Mouse (Mus musculus): ENCODE data around the gene Thbs4. TPM values are rescaled to one million over a fixed set of nuclear protein-coding genes. Genes with fewer than 3 reads are reported as not detected.

Gene Thbs4
- polyA plus RNA-seq, 1 experiment from 2014 or later: 1.2 TPM

DNA sequence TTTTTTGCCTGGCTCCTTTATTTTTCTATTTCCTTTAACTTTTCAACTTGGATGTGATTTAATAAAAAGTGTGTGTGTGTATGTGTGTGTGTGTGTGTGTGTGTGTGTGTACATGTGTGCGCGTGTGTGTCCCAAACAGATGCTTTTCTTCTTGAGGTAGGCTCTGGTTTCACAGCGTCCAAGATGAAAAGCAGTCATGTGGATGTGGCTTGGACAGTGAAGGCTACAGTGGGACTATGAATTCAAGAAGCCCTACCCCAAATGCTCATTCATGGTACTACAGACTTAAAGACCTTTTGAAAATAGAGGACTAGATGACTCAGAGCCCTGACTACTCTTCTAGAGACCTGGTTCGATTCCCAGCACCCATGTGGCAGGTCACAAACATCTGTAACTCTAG is 11.1 kb downstream of the Thbs4 start:
- Histone ChIP-seq H3K27me3 (ENCODE audit: low read depth, poor library complexity, severe bottlenecking) (0 out of 2 replicates have a peak, but pooled peaks cover 3% of the 10 kb centered on the region), H3K4me3 (no peak overlapping the region), H3K9me3 (replicated peaks) (no peaks in the 10 kb centered on the region), H3K4me1 (peaks cover 28% of the 10 kb centered on the region; the same call in 1 of the 2 replicates), H3K27ac (no peak overlapping the region), H3K36me3 (no peaks in the 10 kb centered on the region)
- whole genome bisulfite sequencing: 94% methylated on average over 4 of the region's 4 CpGs
- DNase-seq (ENCODE audit: low spot score): no peak

DNA sequence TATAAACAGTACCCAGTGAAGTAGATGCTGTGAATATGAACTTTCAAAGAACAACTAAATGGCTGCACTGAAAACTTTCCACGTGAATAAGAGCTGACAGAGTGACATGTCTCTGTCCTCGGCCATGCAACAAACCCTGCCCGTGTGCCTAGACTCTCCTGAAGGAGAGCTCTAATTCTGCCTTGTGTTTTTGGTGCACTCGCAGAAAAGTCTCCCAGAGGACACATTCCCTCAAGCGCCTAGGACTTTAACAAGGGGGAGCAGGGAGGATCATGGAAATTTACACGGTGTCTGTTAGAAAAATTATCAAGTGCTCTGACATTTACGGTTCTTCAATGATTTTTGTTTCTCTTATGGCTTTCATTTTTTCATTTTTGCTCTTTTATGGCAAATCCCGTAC is 13.7 kb downstream of the Thbs4 start:
- peaks cover 28% of the 10 kb centered on the region; the same call in 1 of the 2 replicates for H3K4me1 ChIP-seq
- no peak for DNase-seq (ENCODE audit: low spot score)
- H3K36me3 ChIP-seq: no peaks in the 10 kb centered on the region
- H3K27ac ChIP-seq: no peak overlapping the region
- H3K9me3 ChIP-seq (replicated peaks): no peaks in the 10 kb centered on the region
- H3K27me3 ChIP-seq (ENCODE audit: low read depth, poor library complexity, severe bottlenecking): 0 out of 2 replicates have a peak, but pooled peaks cover 3% of the 10 kb centered on the region
- WGBS: 82% methylated on average over 8 of the region's 8 CpGs
- H3K4me3 ChIP-seq: no peak overlapping the region

DNA sequence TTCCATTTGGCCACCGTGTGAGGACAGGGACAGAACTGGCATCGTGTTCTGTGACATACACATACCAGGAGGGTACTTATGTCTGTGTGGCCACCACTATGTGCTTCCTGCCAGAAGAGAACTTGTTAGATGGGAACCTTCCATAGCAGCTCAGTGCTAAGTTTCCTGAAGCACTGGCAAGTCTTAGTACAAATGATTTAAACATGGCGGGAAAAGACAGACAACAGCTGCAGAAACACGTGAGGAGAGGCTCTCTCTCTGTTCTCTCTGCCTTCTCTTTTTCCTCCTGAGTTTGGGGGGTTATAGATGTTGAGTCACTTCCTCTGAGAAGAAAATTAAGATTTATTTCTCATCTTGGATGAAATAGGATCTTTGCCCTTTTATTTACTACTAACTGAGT is 14.5 kb downstream of the Thbs4 start:
- H3K36me3 ChIP-seq: no peaks in the 10 kb centered on the region
- H3K4me3 ChIP-seq: no peak overlapping the region
- 0 out of 2 replicates have a peak, but pooled peaks cover 3% of the 10 kb centered on the region for H3K27me3 ChIP-seq (ENCODE audit: low read depth, poor library complexity, severe bottlenecking)
- DNase-seq (ENCODE audit: low spot score): no peak
- no peaks in the 10 kb centered on the region for H3K9me3 ChIP-seq (replicated peaks)
- WGBS: 71% methylated on average over 4 of the region's 4 CpGs
- no peak overlapping the region for H3K27ac ChIP-seq
- peaks cover 28% of the 10 kb centered on the region; the same call in 1 of the 2 replicates for H3K4me1 ChIP-seq

DNA sequence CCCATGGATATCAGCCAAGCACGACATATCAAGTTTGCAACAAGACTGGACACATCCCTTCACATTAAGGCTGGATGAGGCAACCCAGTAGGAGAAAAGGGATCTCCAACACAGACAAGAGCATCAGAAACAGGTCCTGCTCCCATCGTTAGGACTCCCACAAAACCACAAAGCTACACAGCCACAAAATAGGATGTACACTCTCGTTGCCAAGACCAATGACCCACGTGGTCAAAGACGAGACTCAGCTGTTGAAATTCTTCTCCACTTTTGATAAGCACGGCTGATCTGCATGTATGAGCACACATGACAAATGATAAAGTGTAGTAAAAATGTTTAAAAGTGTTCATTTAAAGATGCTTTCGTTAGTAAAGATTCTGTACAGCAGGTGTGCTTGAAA is 16.0 kb downstream of the Thbs4 start:
- H3K9me3 ChIP-seq (replicated peaks): no peaks in the 10 kb centered on the region
- peaks cover 28% of the 10 kb centered on the region; the same call in 1 of the 2 replicates for H3K4me1 ChIP-seq
- H3K27ac ChIP-seq: no peak overlapping the region
- no peaks in the 10 kb centered on the region for H3K36me3 ChIP-seq
- WGBS: 87% methylated on average over 7 of the region's 7 CpGs
- H3K4me3 ChIP-seq: no peak overlapping the region
- H3K27me3 ChIP-seq (ENCODE audit: low read depth, poor library complexity, severe bottlenecking): 0 out of 2 replicates have a peak, but pooled peaks cover 3% of the 10 kb centered on the region
- DNase-seq (ENCODE audit: low spot score): no peak

DNA sequence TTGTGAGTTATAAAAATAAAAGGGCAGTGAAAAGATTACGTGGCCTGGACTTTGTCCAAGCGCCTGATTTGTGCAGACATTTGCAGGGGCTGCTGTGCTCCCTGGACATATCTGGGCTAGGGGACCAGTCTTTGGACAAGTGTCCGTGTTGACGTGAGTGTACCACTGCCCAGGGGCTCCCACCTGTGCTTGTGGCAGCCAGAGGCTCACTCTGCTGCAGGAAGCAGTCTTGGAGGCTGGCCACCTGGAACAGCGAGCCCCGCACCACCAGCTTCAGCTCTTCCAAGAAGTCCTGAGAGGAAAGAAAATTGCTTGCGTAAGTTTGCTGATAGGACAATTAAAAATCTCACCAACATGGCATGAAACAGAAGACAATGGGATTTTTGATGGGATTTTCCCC is 18.7 kb downstream of the Thbs4 start:
- Histone ChIP-seq H3K27me3 (ENCODE audit: low read depth, poor library complexity, severe bottlenecking) (no peaks in the 10 kb centered on the region), H3K36me3 (no peaks in the 10 kb centered on the region), H3K9me3 (replicated peaks) (no peaks in the 10 kb centered on the region), H3K4me1 (peaks cover 8% of the 10 kb centered on the region; the same call in 1 of the 2 replicates), H3K4me3 (no peak overlapping the region), H3K27ac (no peak overlapping the region)
- 89% methylated on average over 7 of the region's 7 CpGs for WGBS
- no peak for DNase-seq (ENCODE audit: low spot score)

DNA sequence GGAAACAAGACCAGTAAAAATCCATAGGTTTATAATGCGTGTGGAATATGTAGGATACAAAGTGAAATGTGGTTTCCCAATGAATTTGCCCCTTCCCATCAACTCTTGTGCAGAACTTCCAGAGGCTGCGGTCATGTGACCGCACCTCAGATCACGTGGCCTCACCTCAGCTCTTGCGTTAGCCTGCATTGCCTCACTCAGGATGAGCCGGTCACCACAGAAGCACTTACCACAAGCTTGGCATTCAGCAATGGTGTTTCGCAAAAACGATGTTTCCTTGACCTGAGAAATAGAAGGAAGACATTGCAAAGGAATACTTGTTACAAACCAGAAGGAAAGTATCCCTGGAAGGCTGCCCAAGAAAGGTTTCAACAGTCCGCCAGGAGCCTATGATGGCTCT is 19.7 kb downstream of the Thbs4 start:
- Histone ChIP-seq H3K36me3 (no peaks in the 10 kb centered on the region), H3K4me3 (no peak overlapping the region)
- WGBS: 92% methylated on average over 9 of the region's 9 CpGs

DNA sequence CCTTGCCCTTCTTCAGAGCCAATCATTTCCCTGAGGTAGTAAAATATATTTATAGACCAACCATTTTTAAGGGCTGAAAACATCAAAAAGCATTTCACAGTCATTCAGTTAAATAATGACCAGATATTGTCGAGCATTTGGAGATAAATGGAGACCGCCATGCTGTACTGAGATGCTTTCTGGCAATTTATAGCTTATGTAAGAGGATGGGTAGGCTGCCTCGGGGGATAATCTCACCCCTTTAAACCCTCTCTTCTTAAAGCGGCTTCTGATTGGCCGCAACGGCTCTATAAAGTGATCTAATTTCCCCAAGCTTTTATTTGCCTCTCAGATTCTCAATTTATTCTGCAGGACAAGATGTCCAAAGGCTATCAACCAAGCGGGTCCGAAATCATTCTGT is 22.1 kb downstream of the Thbs4 start:
- Histone ChIP-seq H3K27me3 (ENCODE audit: low read depth, poor library complexity, severe bottlenecking) (no peaks in the 10 kb centered on the region), H3K4me1 (no peaks in the 10 kb centered on the region), H3K36me3 (no peaks in the 10 kb centered on the region), H3K27ac (no peak overlapping the region), H3K9me3 (replicated peaks) (no peaks in the 10 kb centered on the region), H3K4me3 (no peak overlapping the region)
- no peak for DNase-seq (ENCODE audit: low spot score)
- 84% methylated on average over 8 of the region's 8 CpGs for WGBS

More for the DNA sequence above, 19.7 kb downstream of the Thbs4 start:
- Histone ChIP-seq H3K27me3 (ENCODE audit: low read depth, poor library complexity, severe bottlenecking) (no peaks in the 10 kb centered on the region), H3K27ac (no peak overlapping the region), H3K4me1 (peaks cover under 1% of the 10 kb centered on the region; the same call in 1 of the 2 replicates), H3K9me3 (replicated peaks) (no peaks in the 10 kb centered on the region)
- DNase-seq (ENCODE audit: low spot score): no peak

DNA sequence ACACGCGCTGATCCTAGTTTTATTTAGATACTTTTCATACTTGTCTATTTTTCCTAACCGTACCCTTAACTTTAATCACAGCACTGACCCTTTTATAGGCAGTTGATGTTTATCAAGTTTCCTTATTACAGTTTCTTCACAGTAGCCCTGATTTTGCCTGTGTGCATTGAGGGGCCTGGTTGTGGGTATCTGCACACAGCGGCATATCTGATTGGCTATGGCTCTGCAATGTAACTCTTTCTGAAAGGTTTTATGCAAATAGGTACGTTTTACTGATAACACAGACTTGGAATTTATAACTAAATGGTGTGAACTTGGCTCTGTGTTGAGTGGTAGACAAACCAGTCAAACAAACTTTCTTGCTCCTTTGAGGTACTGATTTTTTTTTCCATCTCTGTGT is 23.1 kb downstream of the Thbs4 start:
- DNase-seq (ENCODE audit: low spot score): no peak
- no peaks in the 10 kb centered on the region for H3K36me3 ChIP-seq
- no peaks in the 10 kb centered on the region for H3K9me3 ChIP-seq (replicated peaks)
- no peak overlapping the region for H3K27ac ChIP-seq
- H3K27me3 ChIP-seq (ENCODE audit: low read depth, poor library complexity, severe bottlenecking): no peaks in the 10 kb centered on the region
- H3K4me3 ChIP-seq: no peak overlapping the region
- 89% methylated on average over 5 of the region's 5 CpGs for WGBS
- no peaks in the 10 kb centered on the region for H3K4me1 ChIP-seq

DNA sequence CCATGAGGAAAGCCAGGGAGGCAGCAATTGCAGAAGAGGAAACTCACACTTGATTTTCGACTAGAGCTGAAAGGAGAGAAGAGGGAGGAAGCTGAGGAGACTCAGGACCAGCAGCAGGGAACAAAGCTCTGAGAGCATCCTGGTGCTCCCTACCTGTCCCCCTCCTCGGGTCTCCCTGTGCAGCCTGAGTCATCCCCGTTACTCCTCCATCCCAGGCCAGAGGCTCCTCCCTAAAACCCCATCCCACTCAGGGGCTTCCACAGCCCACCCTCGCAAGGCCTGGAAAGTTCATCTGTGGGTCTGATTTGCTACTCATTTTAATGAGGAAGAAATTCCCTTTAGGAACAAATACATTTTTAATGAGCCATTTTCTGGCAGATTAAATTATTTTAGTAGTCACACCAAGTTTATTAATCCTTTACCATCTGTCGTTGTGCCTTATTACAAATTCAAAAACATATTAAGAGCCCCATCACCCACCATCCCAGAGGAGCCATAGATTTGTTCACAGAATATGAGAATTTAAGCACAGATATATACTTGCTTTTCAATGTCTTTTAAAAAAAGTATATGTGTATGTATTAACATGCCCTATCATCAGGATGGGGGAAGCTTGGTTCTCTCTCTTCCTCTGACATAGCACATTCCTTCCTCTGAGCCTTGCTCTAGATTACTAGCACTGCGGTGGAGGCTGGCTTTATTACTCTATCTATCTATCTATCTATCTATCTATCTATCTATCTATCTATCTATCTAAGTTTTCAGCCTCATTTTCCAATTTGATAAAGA is 29.0 kb downstream of the Thbs4 start:
- DNase-seq (ENCODE audit: low spot score): no peak
- Histone ChIP-seq H3K36me3 (no peaks in the 10 kb centered on the region), H3K27ac (no peak overlapping the region), H3K9me3 (replicated peaks) (no peaks in the 10 kb centered on the region), H3K27me3 (ENCODE audit: low read depth, poor library complexity, severe bottlenecking) (no peaks in the 10 kb centered on the region), H3K4me3 (no peak overlapping the region), H3K4me1 (no peaks in the 10 kb centered on the region)
- 79% methylated on average over 6 of the region's 6 CpGs for WGBS

DNA sequence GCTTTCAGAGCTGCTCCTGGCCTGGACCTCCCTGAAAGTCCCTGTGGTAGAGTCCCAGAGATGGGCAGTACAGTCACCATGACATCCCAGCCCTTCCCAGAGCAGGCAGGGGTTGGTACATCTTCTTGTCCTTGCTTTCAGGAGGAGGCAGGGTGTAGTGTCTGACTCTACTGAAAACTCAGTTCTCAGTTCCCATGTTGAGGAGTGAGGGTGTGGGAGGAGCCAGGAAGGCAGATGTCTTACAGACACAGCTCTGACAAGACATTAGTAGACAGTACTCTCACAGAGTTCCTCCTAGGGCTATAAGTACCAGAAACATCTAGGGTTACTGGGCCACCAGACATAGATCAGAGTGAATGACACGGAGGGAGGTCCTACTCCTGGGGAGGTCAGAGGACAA is 32.3 kb downstream of the Thbs4 start:
- H3K4me1 ChIP-seq: no peaks in the 10 kb centered on the region
- 80% methylated on average over 1 of the region's 1 CpGs for WGBS
- no peaks in the 10 kb centered on the region for H3K9me3 ChIP-seq (replicated peaks)
- no peak for DNase-seq (ENCODE audit: low spot score)
- no peak overlapping the region for H3K4me3 ChIP-seq
- no peak overlapping the region for H3K27ac ChIP-seq
- H3K36me3 ChIP-seq: no peaks in the 10 kb centered on the region
- H3K27me3 ChIP-seq (ENCODE audit: low read depth, poor library complexity, severe bottlenecking): no peaks in the 10 kb centered on the region

DNA sequence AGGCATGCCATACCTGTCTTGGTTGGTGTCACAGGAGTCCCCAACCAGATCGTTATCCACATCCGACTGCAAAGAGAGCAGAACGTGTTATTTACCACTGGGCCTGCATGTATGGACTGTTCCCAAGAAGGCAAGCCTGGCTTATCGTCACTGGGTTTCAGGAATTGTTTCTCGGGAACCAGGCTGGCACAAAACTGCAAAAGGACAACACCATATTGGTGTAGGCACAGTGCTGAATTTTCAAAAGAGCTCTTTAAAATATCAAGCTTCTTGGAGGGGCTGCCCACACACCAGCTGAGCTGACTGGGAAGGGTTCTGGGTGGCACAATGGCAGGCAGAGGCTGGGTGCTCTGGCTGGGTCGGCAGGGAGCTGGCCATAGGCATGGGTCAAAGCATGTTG is 34.1 kb downstream of the Thbs4 start:
- Histone ChIP-seq H3K4me1 (no peaks in the 10 kb centered on the region), H3K27ac (no peak overlapping the region), H3K4me3 (no peak overlapping the region), H3K36me3 (no peaks in the 10 kb centered on the region), H3K27me3 (ENCODE audit: low read depth, poor library complexity, severe bottlenecking) (no peaks in the 10 kb centered on the region), H3K9me3 (replicated peaks) (no peaks in the 10 kb centered on the region)
- WGBS: 91% methylated on average over 6 of the region's 6 CpGs
- no peak for DNase-seq (ENCODE audit: low spot score)

DNA sequence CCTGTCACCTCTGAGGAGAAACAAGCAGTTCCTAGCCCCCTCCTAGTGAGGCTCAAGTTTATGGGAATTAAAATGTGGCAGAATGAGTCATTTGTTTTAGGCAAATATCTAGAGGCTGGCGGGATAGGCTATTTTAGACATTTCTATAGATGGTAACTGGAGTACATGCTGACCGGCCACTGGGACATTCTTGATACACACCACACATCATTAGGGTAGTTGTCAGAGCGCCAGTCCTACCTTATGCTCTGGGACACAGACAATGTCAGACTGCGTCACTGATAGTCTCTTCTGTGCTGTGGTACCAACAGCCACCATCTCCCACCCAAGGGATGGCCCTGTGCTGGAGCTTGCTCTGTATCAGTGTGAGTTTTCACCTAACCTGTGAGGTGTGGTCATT is 35.5 kb downstream of the Thbs4 start:
- DNase-seq (ENCODE audit: low spot score): no peak
- Histone ChIP-seq H3K27me3 (ENCODE audit: low read depth, poor library complexity, severe bottlenecking) (no peaks in the 10 kb centered on the region; the same call in 1 of the 2 replicates), H3K4me3 (no peak overlapping the region), H3K36me3 (no peaks in the 10 kb centered on the region), H3K9me3 (replicated peaks) (no peaks in the 10 kb centered on the region), H3K4me1 (no peaks in the 10 kb centered on the region), H3K27ac (no peak overlapping the region)
- 87% methylated on average over 4 of the region's 4 CpGs for WGBS

DNA sequence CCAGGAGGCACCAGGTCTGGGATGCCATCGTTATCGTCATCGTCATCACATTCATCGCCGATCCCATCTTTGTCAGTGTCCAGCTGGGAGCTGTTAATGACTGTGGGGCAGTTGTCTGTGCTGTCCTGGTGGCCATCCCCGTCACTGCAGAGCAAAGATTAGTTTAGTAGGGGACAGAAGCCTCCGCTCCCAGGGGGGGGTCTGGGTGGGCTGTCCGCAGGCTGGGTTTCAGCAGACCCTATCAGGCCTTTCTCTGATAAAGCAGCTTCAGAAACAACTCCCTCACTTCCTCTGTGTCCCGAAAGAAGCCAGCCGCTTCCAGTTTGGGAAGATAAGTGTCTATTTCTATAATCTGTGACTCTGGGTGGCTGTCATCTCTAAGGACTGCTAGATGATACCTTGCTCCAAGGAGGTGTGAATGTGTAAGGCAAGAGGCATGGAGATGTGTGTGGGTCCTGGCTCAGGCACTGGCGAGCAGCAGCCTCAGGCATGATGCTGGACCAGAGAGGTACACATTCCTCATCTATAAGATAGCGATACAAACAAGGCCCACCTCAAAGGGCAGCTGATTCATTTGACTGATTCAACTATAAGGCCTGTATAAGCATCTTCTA is 36.5 kb downstream of the Thbs4 start:
- Histone ChIP-seq H3K36me3 (no peaks in the 10 kb centered on the region), H3K4me3 (no peak overlapping the region), H3K27me3 (ENCODE audit: low read depth, poor library complexity, severe bottlenecking) (no peaks in the 10 kb centered on the region; the same call in 1 of the 2 replicates), H3K27ac (no peak overlapping the region), H3K4me1 (no peaks in the 10 kb centered on the region), H3K9me3 (replicated peaks) (no peaks in the 10 kb centered on the region)
- no peak for DNase-seq (ENCODE audit: low spot score)
- WGBS: 88% methylated on average over 12 of the region's 12 CpGs

Measured in limb, embryonic 10.5 days (tissue).